In genomic region chr15:31258693-31259439, GRCm38 (mm10) we compare ENCODE assay signal across 13 mouse cellular contexts. TPM values are rescaled to one million over a fixed set of nuclear protein-coding genes. Genes with fewer than 3 reads are reported as not detected.
DNase-seq lines count a peak whose midpoint lies in the region; ATAC-seq and TF ChIP-seq lines count a peak whose summit lies in the region.
"Had no signal": no experiment of that assay in that cellular context is flagged by ENCODE, and none has a peak within 500 bp of the region (broad histone marks: within the 10 kb centered on the region; RNA-seq: fewer than 3 reads in every experiment).

No protein-coding gene starts in this region.

- no peaks in the 10 kb centered on the region; the same call in 1 of the 2 replicates for H3K4me1 ChIP-seq in intestine, embryonic 14.5 days (replicated peaks; ENCODE audit: control insufficient read depth, insufficient read depth, low read length)
- peaks cover 4% of the 10 kb centered on the region; the same call in 1 of the 2 replicates for H3K4me1 ChIP-seq in intestine, embryonic 16.5 days (ENCODE audit: control insufficient read depth, insufficient read depth, low read length)
- no peaks in the 10 kb centered on the region; the same call in 1 of the 2 replicates for H3K4me1 ChIP-seq in midbrain, postnatal 0 days (ENCODE audit: insufficient read depth, low read length)
- no peaks in the 10 kb centered on the region for H3K4me1 ChIP-seq in midbrain, embryonic 16.5 days (ENCODE audit: control insufficient read depth, insufficient read depth, low read length)

- H3K9me3 ChIP-seq in intestine, embryonic 14.5 days (ENCODE audit: control insufficient read depth, low read length): no peaks in the 10 kb centered on the region
- H3K9me3 ChIP-seq in intestine, embryonic 16.5 days (ENCODE audit: control insufficient read depth, low read length): no peaks in the 10 kb centered on the region
- H3K9me3 ChIP-seq in midbrain, postnatal 0 days (ENCODE audit: low read length): no peaks in the 10 kb centered on the region
- H3K9me3 ChIP-seq in midbrain, embryonic 16.5 days (replicated peaks; ENCODE audit: control insufficient read depth, low read length, poor library complexity, severe bottlenecking): no peaks in the 10 kb centered on the region
- H3K9me3 ChIP-seq: embryonic facial prominence, embryonic 13.5 days; neural tube, embryonic 13.5 days had no signal

- no peak overlapping the region for H3K9ac ChIP-seq in intestine, embryonic 14.5 days (ENCODE audit: low read length)
- no peak overlapping the region for H3K9ac ChIP-seq in intestine, embryonic 16.5 days (ENCODE audit: low read depth, low read length)
- no peak overlapping the region for H3K9ac ChIP-seq in midbrain, postnatal 0 days (replicated peaks; ENCODE audit: low read length, poor library complexity, severe bottlenecking)
- no peak overlapping the region for H3K9ac ChIP-seq in midbrain, embryonic 16.5 days (ENCODE audit: low read depth, low read length)
- H3K9ac ChIP-seq: embryonic facial prominence, embryonic 13.5 days; neural tube, embryonic 13.5 days had no signal

- 0 out of 2 replicates have a peak, but pooled peaks have one; percentile 16 for ATAC-seq in intestine, embryonic 14.5 days (replicated peaks; ENCODE audit: low FRiP score, low TSS enrichment, low read depth)
- no peak for ATAC-seq in intestine, embryonic 16.5 days
- no peak for ATAC-seq in midbrain, postnatal 0 days (ENCODE audit: low FRiP score)
- no peak for ATAC-seq in midbrain, embryonic 16.5 days

- TF ChIP-seq CTCF in midbrain, postnatal 0 days (IDR thresholded peaks at IDR 0.05): peak; percentile 70
- peak; percentile 51; the same call in 1 of the 2 replicates for TF ChIP-seq CTCF in brain, embryonic 14.5 days (IDR thresholded peaks at IDR 0.05; ENCODE audit: borderline replicate concordance, extremely low read depth, insufficient read depth, insufficient read length)

- no peak overlapping the region for H3K4me3 ChIP-seq in intestine, embryonic 14.5 days (ENCODE audit: low read depth, low read length)
- H3K4me3 ChIP-seq in intestine, embryonic 16.5 days (ENCODE audit: low read length): no peak overlapping the region
- no peak overlapping the region for H3K4me3 ChIP-seq in midbrain, postnatal 0 days (ENCODE audit: low read depth, low read length)
- H3K4me3 ChIP-seq in midbrain, embryonic 16.5 days (ENCODE audit: low read depth, low read length): no peak overlapping the region
- no peak overlapping the region for H3K4me3 ChIP-seq in myocyte
- H3K4me3 ChIP-seq: embryonic facial prominence, embryonic 13.5 days; neural tube, embryonic 13.5 days had no signal

- no peak overlapping the region for H3ac ChIP-seq in myocyte (ENCODE audit: control insufficient read depth, insufficient read length)

- H3K36me3 ChIP-seq in intestine, embryonic 14.5 days (ENCODE audit: control insufficient read depth, insufficient read depth, low read length): no peaks in the 10 kb centered on the region
- H3K36me3 ChIP-seq in intestine, embryonic 16.5 days (ENCODE audit: control insufficient read depth, insufficient read depth, low read length): no peaks in the 10 kb centered on the region
- no peaks in the 10 kb centered on the region for H3K36me3 ChIP-seq in midbrain, postnatal 0 days (ENCODE audit: insufficient read depth, low read length)
- H3K36me3 ChIP-seq in midbrain, embryonic 16.5 days (ENCODE audit: control insufficient read depth, insufficient read depth, low read length): no peaks in the 10 kb centered on the region
- H3K36me3 ChIP-seq in myocyte (ENCODE audit: control insufficient read depth, insufficient read depth): peaks cover 22% of the 10 kb centered on the region
- H3K36me3 ChIP-seq: G1E; neural tube, embryonic 13.5 days had no signal

- TF ChIP-seq POLR2A in brain, embryonic 14.5 days (IDR thresholded peaks at IDR 0.05; ENCODE audit: borderline replicate concordance, extremely low read depth, insufficient read depth, insufficient read length, poor library complexity, severe bottlenecking): no peak
- no peak for TF ChIP-seq POLR2A in myocyte (IDR thresholded peaks at IDR 0.05; ENCODE audit: insufficient read length, low read depth)

- H3K27ac ChIP-seq in intestine, embryonic 14.5 days (ENCODE audit: low read depth): no peak overlapping the region
- H3K27ac ChIP-seq in intestine, embryonic 16.5 days (ENCODE audit: low read length): no peak overlapping the region
- no peak overlapping the region for H3K27ac ChIP-seq in midbrain, postnatal 0 days (ENCODE audit: low read depth, low read length)
- no peak overlapping the region for H3K27ac ChIP-seq in midbrain, embryonic 16.5 days (ENCODE audit: low read length)
- H3K27ac ChIP-seq: embryonic facial prominence, embryonic 13.5 days; macrophage; neural tube, embryonic 13.5 days had no signal

- H3K4me2 ChIP-seq in intestine, embryonic 14.5 days (ENCODE audit: low read length): no peak overlapping the region
- H3K4me2 ChIP-seq in intestine, embryonic 16.5 days (ENCODE audit: low read depth, low read length): no peak overlapping the region
- H3K4me2 ChIP-seq in midbrain, postnatal 0 days (ENCODE audit: low read depth, low read length, poor library complexity, severe bottlenecking): no peak overlapping the region
- no peak overlapping the region for H3K4me2 ChIP-seq in midbrain, embryonic 16.5 days (ENCODE audit: low read length)
- H3K4me2 ChIP-seq in myocyte (ENCODE audit: low read depth): no peak overlapping the region
- H3K4me2 ChIP-seq: embryonic facial prominence, embryonic 13.5 days; neural tube, embryonic 13.5 days had no signal

- no peaks in the 10 kb centered on the region for H3K27me3 ChIP-seq in intestine, embryonic 14.5 days (replicated peaks; ENCODE audit: control insufficient read depth, insufficient read depth, low read length)
- no peaks in the 10 kb centered on the region for H3K27me3 ChIP-seq in intestine, embryonic 16.5 days (replicated peaks; ENCODE audit: control insufficient read depth, insufficient read depth, low read length)
- no peaks in the 10 kb centered on the region for H3K27me3 ChIP-seq in midbrain, postnatal 0 days (ENCODE audit: insufficient read depth, low read length)
- H3K27me3 ChIP-seq in midbrain, embryonic 16.5 days (ENCODE audit: control insufficient read depth, insufficient read depth, low read depth, low read length): no peaks in the 10 kb centered on the region
- no peaks in the 10 kb centered on the region for H3K27me3 ChIP-seq in myocyte (ENCODE audit: control insufficient read depth, insufficient read depth, insufficient read length)
- H3K27me3 ChIP-seq: embryonic facial prominence, embryonic 13.5 days; neural tube, embryonic 13.5 days had no signal

- peaks cover 39% of the 10 kb centered on the region for H3K79me2 ChIP-seq in myocyte (ENCODE audit: control insufficient read depth, insufficient read depth)

- 79% methylated on average over 18 of the region's 18 CpGs for WGBS in intestine, embryonic 14.5 days
- 85% methylated on average over 18 of the region's 18 CpGs for WGBS in intestine, embryonic 16.5 days
- WGBS in midbrain, postnatal 0 days: 85% methylated on average over 18 of the region's 18 CpGs
- WGBS in midbrain, embryonic 16.5 days: 89% methylated on average over 18 of the region's 18 CpGs

- DNase-seq in intestine, embryonic 14.5 days (ENCODE audit: low spot score): no peak
- DNase-seq in midbrain, postnatal 0 days (ENCODE audit: low spot score): no peak
- no peak for DNase-seq in brain, embryonic 14.5 days (ENCODE audit: low read depth)
- DNase-seq in right cerebral cortex, adult 18-20 months: no peak
- no peak for DNase-seq in layer of hippocampus, adult 9-10 months (ENCODE audit: low spot score)
- DNase-seq: heart, postnatal 36 days had no signal

TF ChIP-seq in myocyte, 11 proteins besides CTCF, POLR2A, EP300 and RAD21:
- TF ChIP-seq E2F4 (IDR thresholded peaks at IDR 0.05; ENCODE audit: insufficient read depth) (no peak), REST (IDR thresholded peaks at IDR 0.05; ENCODE audit: insufficient read depth, insufficient read length) (no peak), MYOG (IDR thresholded peaks at IDR 0.05; ENCODE audit: control insufficient read depth in 1 of 3, insufficient read depth in 1 of 3, insufficient read length in 2 of 3, low read depth in 2 of 3) (no peak), TCF12 (IDR thresholded peaks at IDR 0.05; ENCODE audit: insufficient read depth, poor library complexity, severe bottlenecking) (no peak), SRF (IDR thresholded peaks at IDR 0.05; ENCODE audit: control insufficient read depth, insufficient read length, low read depth) (no peak), POLR2AphosphoS2 (IDR thresholded peaks at IDR 0.05; ENCODE audit: insufficient read length, low read depth) (peak; percentile 17), TCF3 (IDR thresholded peaks at IDR 0.05; ENCODE audit: insufficient read length, low read depth) (no peak)
TF ChIP-seq in myocyte: peak in this region for 1.

RNA-seq across cellular contexts. Expression of gene Dap, which starts 34.8 kb away (rescaled TPM):
- 83.6 and 96.5 TPM in 2 replicates for polyA plus RNA-seq in intestine, embryonic 14.5 days (2014; fragmentation: Nextera tagmentation; extraction: Ambion mirVana)
- polyA plus RNA-seq in intestine, embryonic 16.5 days (2015; fragmentation: Nextera tagmentation; extraction: Ambion mirVana): 80.5 and 86.7 TPM in 2 replicates
- 14.8 and 22.1 TPM in 2 replicates for total RNA-seq in midbrain, postnatal 0 days (2014; rRNA removed)
- polyA plus RNA-seq in midbrain, postnatal 0 days (2015; fragmentation: Nextera tagmentation; extraction: Ambion mirVana): 26.1 and 28.2 TPM in 2 replicates
- 21.5 and 21.9 TPM in 2 replicates for polyA plus RNA-seq in midbrain, embryonic 16.5 days (2015; fragmentation: Nextera tagmentation; extraction: Ambion mirVana)
- 16.6 and 24.4 TPM in 2 replicates for polyA plus RNA-seq in brain, embryonic 14.5 days (2012; rRNA removed)
- 417 TPM for polyA plus RNA-seq in myocyte (2012; fragmentation: generic; extraction: Trizol)
